Mouse (Mus musculus): ENCODE measurements at regions not wholly inside any gene's neighbourhood (a gene's known extent, or its start where the extent isn't known, plus 50 kb on each side); places are given as distances from the start of the nearest gene placed in this dataset.

DNA sequence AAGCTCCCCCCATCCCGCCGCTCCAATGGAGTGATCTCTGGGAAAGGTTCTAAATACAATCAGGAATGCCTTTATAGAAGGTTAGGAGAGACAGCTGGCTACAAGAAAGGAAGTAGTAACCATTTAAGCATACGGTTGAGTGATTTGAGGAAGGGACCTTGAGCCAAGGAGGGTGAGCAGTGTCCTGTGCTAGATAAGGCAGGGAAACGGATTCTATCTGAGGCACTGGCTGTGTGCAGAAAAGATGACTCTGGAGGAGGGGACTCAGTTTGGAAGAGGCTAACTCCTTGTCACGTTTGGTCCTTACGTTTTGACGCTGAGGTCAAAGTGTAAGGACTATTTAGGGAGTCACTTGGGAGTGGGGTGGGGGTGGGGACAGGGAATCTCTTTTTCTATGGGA is 84.3 kb upstream of the 4930535I16Rik start:
- TF ChIP-seq USF1 (IDR thresholded peaks at IDR 0.05; ENCODE audit: low read depth, low read length) (no peak), BHLHE40 (IDR thresholded peaks at IDR 0.05; ENCODE audit: borderline replicate concordance, low read depth, low read length) (no peak)
